Mouse (Mus musculus): ENCODE measurements around the gene Vmn2r111. TPM values are rescaled to one million over a fixed set of nuclear protein-coding genes. Genes with fewer than 3 reads are reported as not detected.

Vmn2r111 gene
- polyA plus RNA-seq (2012; rRNA removed; ENCODE audit: low replicate concordance): not detected in 2 replicates

DNA sequence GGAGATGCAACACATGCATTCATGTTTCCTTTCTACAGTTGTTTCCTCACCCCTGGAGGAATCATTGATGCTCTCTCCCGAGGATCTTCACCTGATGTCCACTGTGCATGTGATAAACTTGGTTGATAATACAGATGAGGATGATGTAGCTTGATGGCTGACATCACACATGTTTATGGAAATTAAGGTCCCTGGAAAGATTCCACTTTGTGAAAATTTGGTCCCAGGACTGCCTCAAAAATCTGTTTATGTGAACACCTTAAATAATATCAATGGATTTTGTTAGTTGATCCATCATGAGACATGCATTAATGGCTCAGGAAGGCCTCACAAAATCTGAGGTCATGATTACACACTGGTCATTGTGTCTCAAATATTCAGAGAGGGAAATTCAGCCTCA lies at the start of gene Vmn2r111:
Gene Vmn2r111, minus strand, starts transcription at position 101 of the 400 bp plus-strand sequence.

DNA sequence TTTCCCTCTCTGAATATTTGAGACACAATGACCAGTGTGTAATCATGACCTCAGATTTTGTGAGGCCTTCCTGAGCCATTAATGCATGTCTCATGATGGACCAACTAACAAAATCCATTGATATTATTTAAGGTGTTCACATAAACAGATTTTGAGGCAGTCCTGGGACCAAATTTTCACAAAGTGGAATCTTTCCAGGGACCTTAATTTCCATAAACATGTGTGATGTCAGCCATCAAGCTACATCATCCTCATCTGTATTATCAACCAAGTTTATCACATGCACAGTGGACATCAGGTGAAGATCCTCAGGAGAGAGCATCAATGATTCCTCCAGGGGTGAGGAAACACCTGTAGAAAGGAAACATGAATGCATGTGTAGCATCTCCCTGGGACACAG lies 27.4 kb upstream of the Vmn2r111 start, which contains the start of gene Vmn2r112:
Gene Vmn2r112, plus strand, starts transcription at position 301 of the 400 bp plus-strand sequence.

Other genes starting within 250 kb of the Vmn2r111 start
- 2.4 and 3.0 TPM in 2 replicates for gene Zfp944, start 212.1 kb downstream of the Vmn2r111 start, polyA plus RNA-seq (2012; rRNA removed; ENCODE audit: low replicate concordance)
- 0.06 and 0.29 TPM in 2 replicates for gene Zfp758, start 212.0 kb downstream of the Vmn2r111 start, polyA plus RNA-seq (2012; rRNA removed; ENCODE audit: low replicate concordance)
- gene Zfp946, start 149.3 kb downstream of the Vmn2r111 start, polyA plus RNA-seq (2012; rRNA removed; ENCODE audit: low replicate concordance): 1.6 and 4.8 TPM in 2 replicates
- gene Vmn2r112, start 27.5 kb upstream of the Vmn2r111 start, polyA plus RNA-seq (2012; rRNA removed; ENCODE audit: low replicate concordance): not detected in 2 replicates

All from duodenum, adult 2 months (tissue).